Mouse (Mus musculus) cerebellum, postnatal 14 days (tissue): ENCODE results near the gene Vmn1r118.
"Not testable (repeated sequence)": the region's sequence is repeated elsewhere in the genome, so short reads cannot be mapped to it uniquely, and the experiment has no call there.

Experiments
- DNase-seq, 2 experiments: peaks; one replicate each; pipeline ENCODE4 v3.0.0; 2021; ENCODE audit warnings: mixed read lengths in 2 of 2

The Vmn1r118 gene

GRCm38 (mm10) chr7:20912247-20912646, at the start of gene Vmn1r118:
Vmn1r118 (minus strand) TSS chr7:20912347.
- DNase-seq = not testable (repeated sequence)

- DNase-seq = not testable (repeated sequence)
Measured at GRCm38 (mm10) chr7:20884021-20884420, 28.1 kb downstream of the Vmn1r118 start, which contains the start of gene Vmn1r117. Vmn1r117 (minus strand) TSS chr7:20884121.

GRCm38 (mm10) chr7:20871956-20872355, 40.2 kb downstream of the Vmn1r118 start, which contains the start of gene Vmn1r116:
Vmn1r116 (plus strand) TSS chr7:20872256.
- DNase-seq = not testable (repeated sequence)
